Mouse (Mus musculus): Measurements from ENCODE around the gene Anapc5. TPM values are rescaled to one million over a fixed set of nuclear protein-coding genes. Genes with fewer than 3 reads are reported as not detected.
A peak's percentile ranks its signal among the peaks of the same experiment; 100 is the strongest.

Gene Anapc5
- polyA plus RNA-seq, 1 experiment, result 326 TPM

DNA sequence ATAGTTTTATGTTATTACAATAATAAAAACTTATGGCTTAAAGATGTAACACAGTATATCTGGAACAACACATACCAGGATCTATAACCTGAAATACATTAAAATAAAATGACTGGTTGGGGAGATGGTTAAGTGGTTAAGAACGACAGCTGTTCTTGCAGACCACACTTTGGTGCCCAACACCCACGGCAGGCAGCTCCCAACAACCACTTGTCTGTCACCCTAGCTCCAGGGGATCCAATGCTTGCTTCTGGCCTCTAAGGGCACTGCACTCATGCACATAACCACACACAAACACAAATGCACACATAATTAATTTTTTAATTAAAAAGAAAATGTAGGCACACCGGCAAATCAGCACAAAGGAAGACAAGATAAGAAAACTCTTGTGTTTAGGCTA, 8.4 kb downstream of the Anapc5 start:
- H3K27me3 ChIP-seq (ENCODE audit: control insufficient read depth, insufficient read depth, low read length), result no peaks in the 10 kb centered on the region
- H3K27ac ChIP-seq (ENCODE audit: insufficient read depth, low read length), result no peak overlapping the region
- no peak for DNase-seq
- no peak overlapping the region for H3K4me3 ChIP-seq (replicated peaks; ENCODE audit: insufficient read depth, low read depth, low read length)
- TF ChIP-seq CTCF (IDR thresholded peaks at IDR 0.05; ENCODE audit: borderline replicate concordance, insufficient read depth, low read depth, low read length), result no peak
- TF ChIP-seq POLR2A (IDR thresholded peaks at IDR 0.05; ENCODE audit: borderline replicate concordance, insufficient read depth, low read length), result no peak
- no peaks in the 10 kb centered on the region for H3K4me1 ChIP-seq (ENCODE audit: control insufficient read depth, insufficient read depth, low read length)
- 68% methylated on average over 3 of the region's 3 CpGs for WGBS

GRCm38 (mm10) chr5:122811364-122812079, 9.6 kb downstream of the Anapc5 start:
- Histone ChIP-seq H3K27me3 (ENCODE audit: control insufficient read depth, insufficient read depth, low read length) (no peaks in the 10 kb centered on the region), H3K27ac (ENCODE audit: insufficient read depth, low read length) (no peak overlapping the region), H3K4me1 (ENCODE audit: control insufficient read depth, insufficient read depth, low read length) (no peaks in the 10 kb centered on the region), H3K4me3 (replicated peaks; ENCODE audit: insufficient read depth, low read depth, low read length) (no peak overlapping the region)
- peak; percentile 58 to 67 for DNase-seq
- WGBS, result 83% methylated on average over 9 of the region's 9 CpGs
- no peak for TF ChIP-seq POLR2A (IDR thresholded peaks at IDR 0.05; ENCODE audit: borderline replicate concordance, insufficient read depth, low read length)
- TF ChIP-seq CTCF (IDR thresholded peaks at IDR 0.05; ENCODE audit: borderline replicate concordance, insufficient read depth, low read depth, low read length), result peak; percentile 83

- no peak for TF ChIP-seq CTCF (IDR thresholded peaks at IDR 0.05; ENCODE audit: borderline replicate concordance, insufficient read depth, low read depth, low read length)
- no peak for TF ChIP-seq POLR2A (IDR thresholded peaks at IDR 0.05; ENCODE audit: borderline replicate concordance, insufficient read depth, low read length)
- no peak overlapping the region for H3K27ac ChIP-seq (ENCODE audit: insufficient read depth, low read length)
- no peaks in the 10 kb centered on the region for H3K27me3 ChIP-seq (ENCODE audit: control insufficient read depth, insufficient read depth, low read length)
- H3K4me1 ChIP-seq (ENCODE audit: control insufficient read depth, insufficient read depth, low read length), result peaks cover 3% of the 10 kb centered on the region; the same call in 1 of the 2 replicates
- no peak for DNase-seq
- no peak overlapping the region for H3K4me3 ChIP-seq (replicated peaks; ENCODE audit: insufficient read depth, low read depth, low read length)
- WGBS, result 69% methylated on average over 3 of the region's 3 CpGs
Observed at GRCm38 (mm10) chr5:122805503-122805902, 15.6 kb downstream of the Anapc5 start.

GRCm38 (mm10) chr5:122802706-122803105, 18.4 kb downstream of the Anapc5 start:
- no peak overlapping the region for H3K4me3 ChIP-seq (replicated peaks; ENCODE audit: insufficient read depth, low read depth, low read length)
- H3K4me1 ChIP-seq (ENCODE audit: control insufficient read depth, insufficient read depth, low read length), result peaks cover 19% of the 10 kb centered on the region
- TF ChIP-seq CTCF (IDR thresholded peaks at IDR 0.05; ENCODE audit: borderline replicate concordance, insufficient read depth, low read depth, low read length) (no peak), POLR2A (IDR thresholded peaks at IDR 0.05; ENCODE audit: borderline replicate concordance, insufficient read depth, low read length) (no peak)
- no peak for DNase-seq
- H3K27me3 ChIP-seq (ENCODE audit: control insufficient read depth, insufficient read depth, low read length), result no peaks in the 10 kb centered on the region
- WGBS, result 76% methylated on average over 9 of the region's 9 CpGs
- H3K27ac ChIP-seq (ENCODE audit: insufficient read depth, low read length), result no peak overlapping the region

DNA sequence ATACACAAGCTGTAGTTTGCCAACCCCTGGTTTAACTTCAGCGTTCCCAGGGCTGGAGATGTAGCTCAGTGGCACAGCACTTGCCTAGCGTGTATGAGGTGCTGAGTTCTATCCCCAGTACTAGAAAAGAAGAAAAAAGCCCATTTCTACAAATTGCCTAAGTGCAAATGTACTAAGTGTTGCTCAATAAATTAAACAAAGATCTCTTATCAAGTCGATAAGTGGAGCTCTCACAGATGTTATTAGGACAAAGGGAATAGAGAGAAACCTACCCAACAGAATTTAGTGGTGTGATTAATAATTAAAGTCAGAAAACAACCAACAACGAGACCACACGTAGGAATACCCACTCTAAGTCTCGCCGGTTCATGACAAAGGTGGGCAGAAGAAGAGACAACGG, 19.5 kb downstream of the Anapc5 start:
- TF ChIP-seq POLR2A (IDR thresholded peaks at IDR 0.05; ENCODE audit: borderline replicate concordance, insufficient read depth, low read length) (no peak), CTCF (IDR thresholded peaks at IDR 0.05; ENCODE audit: borderline replicate concordance, insufficient read depth, low read depth, low read length) (no peak)
- H3K4me3 ChIP-seq (replicated peaks; ENCODE audit: insufficient read depth, low read depth, low read length), result no peak overlapping the region

DNA sequence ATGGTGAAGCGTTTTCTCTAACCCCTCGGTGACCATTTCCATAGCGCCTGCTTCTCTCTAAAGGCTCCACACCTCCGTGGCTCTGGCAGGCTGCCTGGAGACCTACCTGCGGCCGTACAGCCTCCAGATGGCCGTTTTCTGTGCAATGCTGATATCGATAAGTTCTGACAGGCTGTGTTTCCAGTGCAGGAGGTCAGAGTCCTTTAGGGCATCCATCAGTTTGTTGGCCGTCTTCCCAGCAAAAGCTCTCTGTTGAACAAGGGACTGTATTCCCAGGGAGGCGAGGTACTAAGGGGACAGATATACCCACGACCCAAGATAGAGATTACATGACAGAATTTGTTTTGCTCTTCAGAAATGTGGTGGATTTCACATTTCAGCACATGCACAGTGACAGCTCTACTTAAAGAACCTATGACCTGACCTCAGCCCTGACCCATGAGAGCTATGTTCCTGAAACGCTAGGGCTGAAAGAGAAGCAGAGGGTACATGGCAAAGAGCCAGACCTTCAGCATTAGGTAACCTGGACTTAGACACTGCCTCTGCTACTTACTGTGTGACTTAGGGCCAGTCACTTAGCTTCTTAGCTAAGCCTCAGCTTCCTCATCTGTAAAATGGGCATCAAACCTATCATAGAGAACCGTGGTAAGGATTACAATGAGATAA, 20.7 kb downstream of the Anapc5 start:
- 18% methylated on average over 13 of the region's 13 CpGs for WGBS
- no peaks in the 10 kb centered on the region for H3K27me3 ChIP-seq (ENCODE audit: control insufficient read depth, insufficient read depth, low read length)
- peak; percentile 79 for DNase-seq
- no peak for TF ChIP-seq POLR2A (IDR thresholded peaks at IDR 0.05; ENCODE audit: borderline replicate concordance, insufficient read depth, low read length)
- TF ChIP-seq CTCF (IDR thresholded peaks at IDR 0.05; ENCODE audit: borderline replicate concordance, insufficient read depth, low read depth, low read length), result no peak
- H3K27ac ChIP-seq (ENCODE audit: insufficient read depth, low read length), result no peak overlapping the region; the same call in 1 of the 2 replicates
- no peak overlapping the region for H3K4me3 ChIP-seq (replicated peaks; ENCODE audit: insufficient read depth, low read depth, low read length)
- H3K4me1 ChIP-seq (ENCODE audit: control insufficient read depth, insufficient read depth, low read length), result peaks cover 19% of the 10 kb centered on the region

More for the DNA sequence above, 19.5 kb downstream of the Anapc5 start:
- no peak overlapping the region for H3K27ac ChIP-seq (ENCODE audit: insufficient read depth, low read length)
- peaks cover 19% of the 10 kb centered on the region for H3K4me1 ChIP-seq (ENCODE audit: control insufficient read depth, insufficient read depth, low read length)
- 96% methylated on average over 8 of the region's 8 CpGs for WGBS
- DNase-seq, result no peak
- H3K27me3 ChIP-seq (ENCODE audit: control insufficient read depth, insufficient read depth, low read length), result no peaks in the 10 kb centered on the region

DNA sequence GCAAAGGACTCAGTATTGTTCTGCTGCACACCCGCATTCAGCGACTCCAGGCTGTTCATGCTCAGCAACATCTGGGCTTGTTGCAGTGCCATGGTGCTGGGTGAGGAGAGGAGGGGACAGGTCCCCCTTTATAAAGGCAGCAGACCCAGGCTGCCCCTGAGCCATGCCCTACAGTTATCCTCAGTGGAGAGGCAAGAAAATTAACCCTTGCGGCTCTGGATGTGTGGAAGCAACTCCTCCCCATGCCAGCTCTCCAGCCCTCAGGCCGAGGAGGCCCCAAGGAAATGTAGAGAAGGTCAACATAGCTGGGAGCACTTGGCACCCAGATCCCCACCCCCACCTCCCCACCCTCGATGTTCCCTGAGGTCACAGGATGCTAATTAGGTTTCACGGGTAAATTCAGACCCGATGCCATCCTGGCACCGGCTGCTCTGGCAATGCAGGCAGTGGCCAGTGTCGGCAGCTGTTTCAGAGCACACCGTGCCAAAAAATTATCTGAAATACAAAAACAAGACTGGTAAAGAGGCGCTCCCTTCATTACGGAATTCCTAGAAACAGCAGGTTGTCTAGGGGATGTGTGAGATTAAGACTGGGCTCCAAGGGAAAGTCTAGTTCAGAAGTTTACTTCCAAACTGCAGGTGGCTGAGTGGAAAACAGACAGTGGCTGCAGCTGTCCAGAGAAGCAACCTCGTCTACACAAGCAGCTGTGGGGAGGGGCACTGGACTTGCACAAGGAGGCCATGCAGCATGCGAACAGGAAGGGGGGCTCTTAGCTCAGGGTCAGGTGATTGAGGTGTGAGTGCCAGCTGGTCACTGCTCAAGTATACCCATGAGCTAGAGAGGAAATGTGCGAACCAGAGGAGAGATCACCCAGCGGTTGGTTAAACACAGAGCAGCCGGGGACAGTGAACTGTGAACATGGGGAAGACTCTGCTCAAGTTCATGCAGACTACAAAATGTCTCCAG, 21.5 kb downstream of the Anapc5 start:
- Histone ChIP-seq H3K27ac (ENCODE audit: insufficient read depth, low read length) (peak overlapping the region; percentile 15), H3K4me3 (replicated peaks; ENCODE audit: insufficient read depth, low read depth, low read length) (no peak overlapping the region), H3K4me1 (ENCODE audit: control insufficient read depth, insufficient read depth, low read length) (peaks cover 19% of the 10 kb centered on the region), H3K27me3 (ENCODE audit: control insufficient read depth, insufficient read depth, low read length) (no peaks in the 10 kb centered on the region)
- WGBS, result 28% methylated on average over 17 of the region's 17 CpGs
- TF ChIP-seq CTCF (IDR thresholded peaks at IDR 0.05; ENCODE audit: borderline replicate concordance, insufficient read depth, low read depth, low read length) (no peak), POLR2A (IDR thresholded peaks at IDR 0.05; ENCODE audit: borderline replicate concordance, insufficient read depth, low read length) (no peak)
- DNase-seq, result no peak
